ENCODE assay signal across 18 mouse cellular contexts in genomic region chr13:51131179-51131578, GRCm38 (mm10). TPM values are rescaled to one million over a fixed set of nuclear protein-coding genes. Genes with fewer than 3 reads are reported as not detected.
DNase-seq lines count a peak whose midpoint lies in the region; ATAC-seq lines count a peak whose summit lies in the region.
"Had no signal": no experiment of that assay in that cellular context is flagged by ENCODE, and none has a peak within 500 bp of the region (broad histone marks: within the 10 kb centered on the region; RNA-seq: fewer than 3 reads in every experiment).

No protein-coding gene starts in this region.

- 0 out of 2 replicates have a peak, but pooled peaks have one; percentile 35 for ATAC-seq in megakaryocyte, adult 5-6 weeks (ENCODE audit: poor library complexity, severe bottlenecking)
- ATAC-seq: forebrain, embryonic 15.5 days; intestine, postnatal 0 days; liver, embryonic 12.5 days had no signal

- intact Hi-C loops in left cerebral cortex, postnatal 25 days (cut with DNase I), result no loop called here
- intact Hi-C loops in left cerebral cortex, postnatal 4 days (cut with DNase I), result no loop called here
- intact Hi-C loops in heart, postnatal 10 days (cut with DNase I), result no loop called here

- DNase-seq in left cerebral cortex, postnatal 25 days (ENCODE audit: low spot score in 2 of 2), result peak; percentile 30 to 63
- DNase-seq in left cerebral cortex, postnatal 4 days, result no peak
- DNase-seq in right cerebral cortex, adult 2 months (ENCODE audit: low spot score in 2 of 2), result peak; percentile 38 to 62
- no peak for DNase-seq in right cerebral cortex, postnatal 10 days (ENCODE audit: low spot score in 2 of 2)
- DNase-seq in thymus, postnatal 10 days (ENCODE audit: low spot score in 2 of 2), result no peak
- no peak for DNase-seq in heart, postnatal 10 days
- DNase-seq: adrenal gland, postnatal 14 days; cerebellum, adult 8-10 months; gastrocnemius, postnatal 14 days; heart, adult 18-20 months; heart, postnatal 14 days; kidney, postnatal 25 days; lung, adult 18-20 months; lung, postnatal 10 days had no signal

RNA-seq across cellular contexts. Expression of gene Spin1, which starts 30.5 kb away (rescaled TPM):
- 100 to 1,000 TPM; 167 to 177 TPM for total RNA-seq in left cerebral cortex, postnatal 25 days (2021)
- 100 to 1,000 TPM; 227 to 232 TPM for total RNA-seq in left cerebral cortex, postnatal 4 days (2021)
- 33.9 and 37.5 TPM in 2 replicates for total RNA-seq in megakaryocyte, adult 5-6 weeks (2015)
- 39.0 and 39.2 TPM in 2 replicates for total RNA-seq in megakaryocyte, adult 5-6 weeks (2017)
- total RNA-seq in heart, postnatal 10 days (2021), result 10 to 100 TPM; 56.7 to 61.8 TPM

RNA-seq across cellular contexts. Expression of gene Nxnl2, which starts 39.6 kb away (rescaled TPM):
- under 1 TPM; 0.30 to 0.41 TPM for total RNA-seq in left cerebral cortex, postnatal 25 days (2021)
- total RNA-seq in left cerebral cortex, postnatal 4 days (2021), result 1 to 10 TPM; 1.8 to 4.5 TPM
- total RNA-seq in megakaryocyte, adult 5-6 weeks (2015), result 1.2 TPM in 1 of 2 replicates, not detected in the other
- 0.29 and 0.33 TPM in 2 replicates for total RNA-seq in megakaryocyte, adult 5-6 weeks (2017)
- total RNA-seq in heart, postnatal 10 days (2021), result 1 to 10 TPM; 1.3 to 3.3 TPM

Comparison
In these comparisons a context has a peak if more than half of its experiments do, and no peak if none do; other contexts are left out.
1. DNase-seq: peak in left cerebral cortex, postnatal 25 days (2 of 2) and right cerebral cortex, adult 2 months (2 of 2); none in left cerebral cortex, postnatal 4 days (single experiment), right cerebral cortex, postnatal 10 days (0 of 2), thymus, postnatal 10 days (0 of 2) and heart, postnatal 10 days (0 of 2).